Mouse (Mus musculus): ENCODE results near the gene Pkd1.

GRCm38 (mm10) chr17:24538950-24539349 is 10.7 kb upstream of the Pkd1 start:
- TF ChIP-seq POLR2A (IDR thresholded peaks at IDR 0.05; ENCODE audit: low read depth, low read length) (no peak), CTCF (conservative IDR thresholded peaks at IDR 0.05; ENCODE audit: insufficient read depth, insufficient read length, low read depth, low read length) (no peak)

All from kidney, adult 2 months (tissue).